Mouse (Mus musculus) thymus, postnatal 10 days (tissue): ENCODE data around the gene Gm45233.

Source experiments
- DNase-seq, 2 experiments: peaks; one replicate each; pipeline ENCODE4 v3.0.0; 2021; ENCODE audit warnings: low spot score in 2 of 2

Gm45233 gene

DNA sequence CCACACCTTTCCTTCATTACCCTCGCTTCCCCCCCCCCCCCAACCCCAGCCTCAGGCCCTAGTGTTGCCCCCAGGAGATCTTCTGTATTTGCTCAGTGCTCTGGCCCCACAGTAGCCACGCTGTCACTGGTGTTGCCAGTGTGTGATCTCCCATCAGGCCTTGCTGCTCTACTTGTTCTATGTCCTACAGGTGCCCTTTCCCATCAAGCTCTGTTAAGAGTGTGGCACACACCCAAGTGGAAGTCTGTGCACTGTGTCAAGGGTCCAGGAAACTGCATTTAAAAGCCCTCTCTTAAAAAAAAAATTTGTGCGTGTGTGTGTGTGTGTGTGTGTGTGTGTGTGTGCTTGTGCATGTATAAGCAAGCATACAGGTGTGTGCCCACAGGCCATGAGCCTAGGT, 4.3 kb downstream of the Gm45233 start:
- DNase-seq: no peak

DNA sequence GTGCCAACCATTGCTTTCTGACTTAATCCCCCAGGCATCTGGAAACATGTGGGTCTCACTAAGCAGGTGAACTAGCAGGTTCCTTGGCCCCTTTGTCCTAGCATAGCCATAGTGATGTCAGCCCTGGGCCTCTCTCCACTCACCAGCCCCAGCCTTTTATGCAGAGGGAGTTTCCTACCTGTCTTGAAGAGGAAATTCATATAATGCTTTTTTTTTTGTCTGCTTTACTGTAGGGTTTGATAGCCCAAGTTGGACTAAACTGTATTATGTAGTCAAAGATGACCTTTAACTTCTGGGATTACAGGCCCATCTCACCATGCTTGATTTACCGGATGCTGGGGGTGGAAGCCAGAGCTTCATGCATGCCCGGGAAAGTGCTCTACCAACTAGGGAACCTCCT, 5.9 kb downstream of the Gm45233 start:
- DNase-seq: no peak

DNA sequence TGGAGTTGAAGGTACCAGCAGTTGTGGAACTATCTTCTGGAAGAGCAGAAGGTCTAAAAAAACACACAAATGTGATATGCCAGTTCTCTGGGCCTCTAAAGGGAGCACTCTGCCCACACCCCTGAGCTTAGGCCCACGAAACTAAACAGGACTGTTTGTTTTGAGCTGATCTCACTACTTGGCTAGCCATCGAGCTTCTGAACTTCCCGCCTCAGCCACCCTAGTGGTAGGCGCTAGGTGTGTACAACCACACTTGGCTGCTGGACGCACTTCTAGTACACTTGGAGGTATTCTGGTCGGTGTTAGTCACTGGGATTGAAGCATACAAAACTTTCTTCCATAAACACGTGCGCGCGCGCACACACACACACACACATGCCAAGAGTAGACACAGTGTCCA, 7.8 kb downstream of the Gm45233 start:
- no peak for DNase-seq

DNA sequence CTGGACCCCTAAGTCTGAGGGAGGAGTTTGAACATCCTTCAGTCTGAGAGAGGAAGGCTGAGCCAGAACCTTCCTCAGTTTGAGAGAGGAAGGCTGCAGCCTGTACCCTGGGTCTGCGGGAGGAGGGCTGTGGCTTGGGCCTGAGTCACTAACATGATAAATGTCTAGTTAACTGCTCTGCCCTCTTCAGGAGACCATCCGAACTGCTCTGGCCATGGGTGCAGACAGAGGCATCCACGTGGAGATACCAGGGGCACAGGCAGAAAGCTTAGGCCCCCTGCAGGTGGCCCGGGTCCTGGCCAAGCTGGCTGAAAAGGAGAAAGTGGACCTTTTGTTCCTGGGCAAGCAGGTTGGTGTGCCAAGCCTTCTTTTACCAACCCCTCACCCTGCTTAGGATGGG, 8.7 kb downstream of the Gm45233 start:
- DNase-seq: no peak

DNA sequence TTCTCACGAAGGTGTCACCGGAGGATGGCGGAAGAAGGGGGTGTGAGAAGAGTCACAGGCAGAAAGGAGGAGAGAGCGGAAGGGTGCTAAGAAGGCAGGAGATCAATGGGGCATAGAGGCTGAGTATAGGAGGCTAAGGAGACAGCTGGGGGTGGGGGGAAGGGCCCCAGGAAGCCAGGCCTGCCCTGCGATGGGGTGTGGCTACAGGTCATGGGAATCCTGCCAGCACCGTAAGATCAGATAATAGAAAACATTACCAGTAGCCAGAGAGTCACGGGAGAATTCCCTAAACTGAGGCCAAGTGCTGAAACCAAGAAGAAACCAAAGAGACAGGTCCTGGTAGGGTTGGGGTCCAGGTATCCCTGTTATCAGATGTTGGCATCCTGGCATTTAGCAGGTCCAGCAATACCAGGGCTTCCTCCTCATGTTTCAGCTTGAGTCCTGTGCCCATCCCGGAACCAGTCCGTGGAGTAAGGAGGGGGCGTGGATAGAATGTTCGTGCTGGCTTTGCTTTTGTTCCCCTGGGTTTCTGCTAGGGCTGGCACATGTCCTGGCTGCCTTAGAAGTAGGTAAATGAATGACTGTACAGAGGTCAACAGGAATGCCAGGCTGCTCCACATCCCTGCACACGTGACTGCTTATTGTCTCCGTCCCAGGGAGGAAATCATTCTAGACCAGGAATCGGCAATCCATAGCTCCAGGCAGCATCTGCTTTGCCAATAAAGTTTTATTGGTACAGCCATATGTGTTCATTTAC, 9.8 kb downstream of the Gm45233 start:
- DNase-seq: no peak

DNA sequence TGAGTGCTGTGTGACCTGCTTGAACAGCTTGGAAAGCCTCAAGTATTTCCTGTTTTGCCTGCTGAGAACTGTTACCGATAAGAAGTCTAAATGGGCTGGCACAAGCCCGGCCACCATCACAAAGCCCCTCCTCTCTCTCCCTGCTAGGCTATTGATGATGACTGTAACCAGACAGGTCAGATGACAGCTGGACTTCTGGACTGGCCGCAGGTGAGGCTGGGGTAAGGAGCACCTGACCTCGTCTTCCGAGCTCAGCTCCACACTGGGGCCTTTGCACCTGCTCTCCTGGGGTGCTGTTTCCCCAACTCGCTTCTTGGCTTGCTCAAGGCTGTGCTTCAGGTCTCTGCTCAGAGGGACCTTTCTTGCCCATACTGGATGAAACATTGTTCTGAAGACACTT, 10.4 kb downstream of the Gm45233 start:
- no peak for DNase-seq

DNA sequence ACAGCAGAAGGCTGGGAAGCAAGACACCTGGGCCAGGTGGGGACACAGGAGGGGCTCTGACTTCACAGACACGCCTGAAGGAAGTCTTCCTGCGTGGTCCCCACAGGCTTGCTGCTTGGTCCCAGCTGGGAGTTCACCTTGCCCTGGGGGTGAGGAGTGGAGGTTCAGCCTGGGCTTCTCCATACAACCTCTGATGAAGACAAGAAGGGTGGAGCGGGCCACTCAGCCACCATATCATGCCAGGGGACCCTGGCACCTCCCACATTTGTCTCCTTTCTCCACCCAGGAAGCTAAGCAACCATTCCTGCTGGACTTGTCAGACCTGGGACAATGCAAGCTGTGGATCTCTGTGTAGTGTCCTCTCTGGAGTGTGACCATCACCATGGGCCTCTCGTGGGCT, 18.9 kb downstream of the Gm45233 start, which contains the start of gene Vsig10l:
Vsig10l (plus strand) TSS at position 301 of the 400 bp plus-strand sequence.
- no peak for DNase-seq

DNA sequence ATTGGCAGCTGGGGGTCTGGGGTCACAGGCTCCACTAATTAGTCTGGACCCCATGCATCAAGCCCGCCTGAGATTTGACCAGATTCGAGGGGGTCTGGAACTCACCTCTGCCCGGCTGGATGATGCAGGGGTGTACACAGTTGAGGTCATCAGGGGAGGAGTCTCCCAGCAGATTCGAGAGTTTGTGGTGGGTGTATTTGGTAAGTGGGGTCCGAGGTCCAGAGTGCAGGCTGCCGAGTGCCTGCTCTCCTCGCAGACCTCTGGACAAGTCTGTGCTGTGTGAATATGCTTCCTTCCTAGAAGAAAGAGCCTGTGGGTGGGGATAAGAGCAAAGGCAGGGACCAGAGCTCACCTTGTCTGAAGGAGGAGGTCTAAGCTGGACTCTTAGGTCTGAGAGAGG, 20.0 kb downstream of the Gm45233 start:
- no peak for DNase-seq

DNA sequence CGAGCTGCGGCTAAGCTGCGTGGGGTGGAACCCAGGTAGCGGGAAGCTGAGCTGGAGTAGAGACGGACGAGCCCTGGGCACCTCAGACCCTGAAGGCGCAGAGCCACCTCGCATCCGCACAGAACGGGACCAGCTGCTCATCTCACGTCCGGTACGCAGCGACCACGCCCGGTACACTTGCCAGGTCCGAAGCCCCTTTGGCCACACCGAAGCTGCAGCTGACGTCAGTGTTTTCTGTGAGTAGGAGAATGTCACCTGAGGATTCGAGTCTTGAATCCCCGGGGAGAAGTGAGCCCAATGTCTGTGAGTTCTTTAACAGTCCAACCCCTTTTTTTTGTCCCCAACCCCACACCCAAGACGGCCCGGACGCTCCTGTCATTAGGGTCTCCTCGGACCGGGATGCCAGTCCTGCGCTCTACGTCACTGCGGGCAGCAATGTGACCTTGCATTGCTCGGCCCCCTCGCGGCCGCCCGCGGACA, 21.0 kb downstream of the Gm45233 start:
- DNase-seq: no peak

DNA sequence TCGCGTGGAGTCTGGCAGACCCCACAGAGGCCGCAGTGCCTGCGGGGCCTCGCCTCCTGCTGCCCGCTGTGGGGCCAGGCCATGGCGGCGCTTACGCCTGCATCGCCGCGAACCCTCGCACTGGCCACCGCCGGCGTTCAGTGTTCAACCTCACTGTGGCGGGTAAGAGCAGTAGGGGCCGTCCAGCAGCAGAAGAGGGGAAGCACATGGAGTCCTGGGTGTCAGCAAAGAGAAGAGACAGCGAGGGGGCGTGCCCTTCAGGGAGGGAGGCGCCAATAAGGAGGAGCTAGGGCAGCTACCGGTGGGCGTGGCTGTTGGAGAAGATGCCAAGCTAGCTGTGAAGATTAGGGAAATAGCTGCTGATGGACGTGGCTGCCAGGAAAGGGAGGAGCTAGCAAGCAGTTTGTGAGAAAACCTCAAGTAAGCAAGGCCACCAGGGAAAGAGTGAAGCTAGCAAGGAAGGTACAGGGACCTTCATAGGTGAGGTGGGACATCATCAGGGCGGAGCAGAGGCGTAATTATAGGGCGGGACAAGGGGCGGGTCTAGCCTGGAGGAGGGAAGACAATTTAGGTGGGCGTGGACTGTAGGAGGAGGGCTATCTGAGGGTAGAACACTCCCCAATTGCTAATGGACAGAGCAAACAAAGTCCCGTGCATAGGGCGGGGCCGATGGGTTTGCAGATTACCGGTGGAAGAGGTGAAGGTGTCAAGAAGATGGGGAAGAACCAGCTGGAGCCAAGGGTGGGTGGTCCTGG, 21.6 kb downstream of the Gm45233 start:
- DNase-seq: peak; percentile 58 to 63

DNA sequence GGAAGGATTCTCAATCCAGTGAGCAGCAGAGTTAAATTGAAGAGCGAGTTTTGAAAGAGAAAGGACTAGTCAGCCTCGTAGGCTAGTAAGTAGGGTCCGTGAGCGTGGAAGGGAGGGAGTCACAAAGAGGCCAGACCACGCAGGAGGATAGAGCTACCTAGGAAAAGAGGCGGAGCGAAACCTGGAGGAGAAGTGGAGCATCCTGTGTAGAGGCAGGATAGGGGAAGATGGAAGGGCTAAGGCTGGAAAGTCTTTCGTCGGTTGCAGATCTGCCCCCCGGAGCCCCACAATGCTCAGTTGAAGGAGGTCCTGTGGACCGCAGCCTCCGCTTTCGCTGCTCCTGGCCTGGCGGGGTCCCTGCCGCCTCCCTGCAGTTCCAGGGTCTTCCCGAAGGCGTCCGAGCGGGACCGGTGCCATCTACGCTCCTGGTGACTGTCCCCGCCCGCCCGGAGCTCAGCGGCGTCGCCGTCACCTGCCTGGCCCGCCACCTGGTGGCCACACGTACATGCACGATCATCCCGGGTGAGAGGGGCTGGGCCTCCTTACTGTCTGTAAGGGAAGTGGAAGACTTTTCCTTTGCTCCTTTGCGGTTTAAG, 22.3 kb downstream of the Gm45233 start:
- peak; percentile 64 to 82 for DNase-seq

DNA sequence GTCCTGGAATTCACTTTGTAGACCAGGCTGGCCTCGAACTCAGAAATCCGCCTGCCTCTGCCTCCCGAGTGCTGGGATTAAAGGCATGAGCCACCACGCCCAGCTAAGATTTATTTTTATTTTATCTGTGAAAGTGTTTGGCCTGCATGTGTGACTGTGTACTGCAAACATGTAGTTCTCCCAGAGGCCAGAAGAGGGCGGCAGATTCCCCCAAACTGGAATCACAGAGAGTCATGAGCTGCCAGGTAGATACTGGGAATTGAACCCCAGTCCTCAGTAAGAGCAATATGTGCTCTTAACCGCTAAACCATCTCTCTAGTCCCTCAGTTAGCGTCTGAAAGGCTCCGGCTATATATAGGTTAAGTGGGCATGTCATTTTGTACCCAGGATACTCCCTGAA, 26.4 kb downstream of the Gm45233 start:
- DNase-seq: peak in 1 of 2 experiments; percentile 46

DNA sequence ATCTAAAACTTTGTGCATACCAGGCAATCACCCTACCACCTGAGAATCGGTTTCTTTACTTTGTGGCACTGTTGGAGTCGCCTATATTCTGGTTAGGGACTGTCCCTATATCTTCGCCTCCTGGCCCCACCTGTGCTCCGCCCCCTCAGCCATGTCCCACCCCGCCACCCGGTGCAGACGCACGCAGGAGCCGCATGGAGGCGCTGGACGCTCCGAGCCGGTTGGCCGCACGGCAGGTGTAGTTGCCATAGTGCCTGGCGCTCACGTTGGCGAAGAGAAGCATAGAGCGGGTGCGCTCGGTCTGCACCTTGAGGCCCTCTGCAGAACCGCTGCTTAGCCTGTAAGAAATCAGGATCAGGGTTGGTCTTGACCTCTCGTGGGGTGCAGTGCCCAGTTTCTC, 31.8 kb downstream of the Gm45233 start:
- DNase-seq: no peak

DNA sequence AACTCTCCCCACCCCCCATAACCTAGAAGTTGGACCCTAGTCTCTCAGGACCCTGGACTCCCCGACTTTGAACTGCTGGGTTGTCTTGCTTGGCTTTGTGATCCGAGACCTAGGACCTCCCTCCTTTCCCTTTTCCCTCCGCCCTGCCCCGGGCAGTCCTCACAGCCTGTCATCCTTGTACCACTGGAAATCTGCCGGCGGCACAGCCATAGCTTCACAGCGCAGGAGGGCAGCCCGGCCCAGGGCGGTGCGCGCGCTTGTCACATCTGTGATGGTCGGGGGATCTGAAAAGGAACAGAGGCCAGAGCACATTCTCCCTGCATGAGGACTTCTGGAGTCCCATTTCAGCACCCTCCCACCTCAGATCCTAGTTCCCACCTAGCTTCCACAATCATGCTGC, 32.4 kb downstream of the Gm45233 start:
- DNase-seq: no peak

DNA sequence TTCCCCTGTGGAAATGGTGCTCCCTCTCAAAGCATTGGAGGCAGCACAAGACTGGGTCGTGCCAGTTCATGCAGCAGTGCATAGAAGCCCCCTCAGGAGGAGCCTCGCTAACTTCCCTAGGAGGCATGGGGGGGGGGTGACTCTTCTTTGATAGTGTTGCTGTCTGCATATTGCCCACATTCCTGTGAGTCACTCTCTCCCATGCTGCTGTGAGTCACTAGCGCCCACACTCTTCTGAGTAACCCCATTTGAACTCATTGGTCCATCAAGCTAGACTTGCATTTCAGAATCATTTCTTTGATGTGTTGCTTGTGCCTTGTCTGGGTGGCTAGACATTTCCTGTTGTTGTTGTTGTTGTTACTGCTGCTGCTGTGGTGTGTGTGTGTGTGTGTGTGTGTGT, 37.3 kb downstream of the Gm45233 start:
- DNase-seq: no peak

DNA sequence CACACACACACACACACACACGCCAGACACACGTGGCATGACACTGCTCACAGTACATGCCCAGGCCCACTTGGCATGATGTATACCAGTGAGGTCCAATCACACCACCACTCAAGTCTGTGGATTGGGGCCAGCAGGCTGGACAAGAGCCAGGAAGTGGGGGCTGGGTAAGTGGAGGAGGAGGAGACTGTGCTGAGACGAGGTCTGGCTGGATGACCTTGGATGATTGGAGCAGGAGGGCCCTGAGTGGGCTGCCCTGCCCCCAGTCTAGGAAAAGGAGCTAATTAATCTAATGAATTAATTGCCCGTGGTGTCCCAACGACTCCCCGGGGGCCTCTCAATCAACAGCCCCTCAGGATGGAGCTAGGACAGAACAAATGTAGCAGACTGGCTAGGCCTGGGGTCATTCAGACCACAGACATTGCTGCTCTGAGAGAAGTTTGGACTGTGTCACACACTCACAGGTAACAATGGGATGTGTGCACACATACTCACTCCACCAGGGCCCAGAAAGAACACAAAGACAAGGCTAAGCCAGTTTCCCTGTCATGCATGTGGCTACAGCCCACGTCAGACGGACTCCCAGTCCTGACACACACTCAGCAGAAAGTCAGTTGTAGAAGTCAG, 38.3 kb downstream of the Gm45233 start:
- DNase-seq: no peak

DNA sequence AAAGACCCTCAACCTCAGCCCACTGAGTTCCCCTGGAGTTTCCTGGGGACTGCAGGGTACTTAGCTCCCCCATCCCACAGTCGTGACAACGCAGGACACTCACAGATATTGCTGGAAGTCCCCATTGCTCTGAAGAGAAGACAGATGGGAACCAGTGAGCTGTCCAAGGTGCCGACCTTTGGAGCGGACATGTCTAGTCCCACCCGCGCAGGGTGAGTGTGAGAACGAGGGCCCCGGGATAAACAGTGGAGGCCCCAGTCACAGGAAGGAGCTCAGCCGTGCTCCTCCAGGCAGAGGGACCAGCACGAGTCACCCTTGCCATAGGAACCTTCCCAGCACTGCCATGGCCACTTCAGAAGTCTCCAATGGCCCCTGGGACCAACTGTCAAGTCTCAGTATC, 39.3 kb downstream of the Gm45233 start:
- DNase-seq: no peak

DNA sequence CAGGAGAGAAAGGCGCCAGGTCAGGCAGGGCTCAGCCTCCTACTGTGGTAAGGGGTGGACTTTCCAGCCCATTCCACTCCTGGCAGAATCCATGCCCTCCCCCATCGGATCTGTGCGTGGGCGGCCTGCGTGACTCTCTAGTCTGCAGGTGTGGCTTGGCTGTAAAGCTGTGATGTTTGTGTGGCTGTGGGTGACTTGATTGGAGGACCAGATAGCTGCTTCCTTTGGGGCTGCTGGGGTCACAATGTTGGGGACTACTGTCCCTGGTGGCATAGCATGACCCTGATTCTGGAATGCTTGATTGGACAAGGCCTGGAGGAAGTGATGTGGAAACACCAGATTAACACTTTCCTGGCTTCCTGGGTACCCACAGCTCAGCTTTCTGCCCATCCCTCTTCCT, 44.7 kb downstream of the Gm45233 start:
- no peak for DNase-seq

DNA sequence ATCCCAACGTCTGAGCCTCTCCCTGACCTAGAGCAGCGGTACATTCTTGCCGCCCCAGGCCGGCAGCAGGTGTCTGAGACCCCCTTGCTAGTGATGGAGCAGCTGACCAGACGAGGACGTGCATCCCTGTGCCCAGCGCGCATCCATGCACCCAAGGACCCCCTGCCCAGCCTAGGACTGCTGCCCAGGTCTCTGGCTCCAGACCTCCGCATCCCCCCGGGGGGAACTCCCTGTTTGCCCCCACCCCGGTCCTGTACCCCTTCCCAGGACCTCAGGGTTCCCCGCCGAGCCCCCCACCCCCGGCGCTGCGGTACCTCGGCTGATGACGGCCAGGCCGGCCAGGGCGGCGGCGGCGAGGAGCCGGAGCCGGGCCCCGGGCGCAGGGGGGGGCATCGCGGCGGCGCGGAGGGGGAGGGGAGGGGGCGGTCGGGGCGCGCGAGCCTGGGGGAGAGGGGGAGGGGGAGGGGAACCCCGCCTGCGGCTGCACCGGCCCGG, 45.8 kb downstream of the Gm45233 start, which contains the start of gene Iglon5:
Iglon5 (minus strand) TSS at position 445 of the 495 bp plus-strand sequence.
- DNase-seq: no peak

DNA sequence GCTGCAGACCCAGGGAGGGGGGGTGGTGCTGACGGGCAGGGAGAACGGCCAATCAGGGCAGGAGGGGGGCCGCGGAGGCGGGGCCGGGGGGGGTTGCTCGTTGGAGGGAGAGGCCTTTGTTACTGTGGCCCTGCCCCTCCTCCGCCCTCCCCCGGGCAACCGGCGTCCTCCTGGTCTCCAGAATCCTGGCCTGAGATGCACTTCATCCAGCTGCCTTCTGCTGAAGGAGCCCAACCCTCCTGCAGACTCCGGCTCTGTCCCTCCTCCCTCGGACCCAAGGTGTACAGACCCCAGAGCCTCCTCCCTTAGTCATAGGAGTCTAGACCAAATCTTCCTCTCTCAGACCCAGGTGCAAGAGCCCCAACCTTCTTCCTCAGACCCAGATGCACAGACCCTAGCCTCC, 46.3 kb downstream of the Gm45233 start:
- DNase-seq: no peak

DNA sequence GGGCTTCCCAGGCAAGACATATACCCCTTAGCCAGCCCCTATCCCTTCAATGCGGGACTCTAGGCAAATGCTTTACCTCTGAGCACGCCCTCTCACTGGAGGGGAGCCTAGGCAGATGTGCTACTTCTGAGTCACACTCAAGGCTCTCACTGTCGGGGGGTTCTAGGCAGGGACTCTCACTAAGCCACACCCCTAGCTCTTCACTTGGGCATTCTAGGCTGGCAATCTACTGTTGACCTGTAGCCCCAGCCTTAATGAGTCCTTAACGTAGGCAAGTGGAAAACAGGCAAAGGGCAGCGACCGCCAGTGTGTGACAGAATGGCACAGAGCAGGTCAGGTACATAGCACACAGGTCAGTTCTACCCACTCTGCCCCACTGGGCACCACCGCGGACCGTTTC, 46.9 kb downstream of the Gm45233 start:
- no peak for DNase-seq
